Mouse (Mus musculus): ENCODE measurements around the gene Thap7.

- TF ChIP-seq CTCF (IDR thresholded peaks at IDR 0.05; ENCODE audit: low read depth) (no peak), EP300 (optimal IDR thresholded peaks at IDR 0.05) (peak; percentile 97)
These were observed at the start of gene Thap7 for GRCm38 (mm10) chr16:17530640-17531288.
